Mouse (Mus musculus): Measurements from ENCODE around the gene Slc35e3. TPM values are rescaled to one million over a fixed set of nuclear protein-coding genes. Genes with fewer than 3 reads are reported as not detected.

The Slc35e3 gene
- polyA plus RNA-seq, 1 experiment, result 35.5 TPM

GRCm38 (mm10) chr10:117697561-117698115 lies 48.5 kb downstream of the Slc35e3 start:
- TF ChIP-seq POLR2A (IDR thresholded peaks at IDR 0.05; ENCODE audit: borderline replicate concordance, extremely low read depth, insufficient read depth, insufficient read length, poor library complexity, severe bottlenecking), result no peak
- no peak for DNase-seq (ENCODE audit: low read depth)

GRCm38 (mm10) chr10:117696827-117697560 lies 49.2 kb downstream of the Slc35e3 start:
- no peak for TF ChIP-seq POLR2A (IDR thresholded peaks at IDR 0.05; ENCODE audit: borderline replicate concordance, extremely low read depth, insufficient read depth, insufficient read length, poor library complexity, severe bottlenecking)
- TF ChIP-seq CTCF (IDR thresholded peaks at IDR 0.05; ENCODE audit: borderline replicate concordance, extremely low read depth, insufficient read depth, insufficient read length), result no peak
- DNase-seq (ENCODE audit: low read depth), result no peak

GRCm38 (mm10) chr10:117696021-117696826 lies 49.9 kb downstream of the Slc35e3 start:
- TF ChIP-seq CTCF (IDR thresholded peaks at IDR 0.05; ENCODE audit: borderline replicate concordance, extremely low read depth, insufficient read depth, insufficient read length) (no peak), POLR2A (IDR thresholded peaks at IDR 0.05; ENCODE audit: borderline replicate concordance, extremely low read depth, insufficient read depth, insufficient read length, poor library complexity, severe bottlenecking) (no peak)

GRCm38 (mm10) chr10:117695605-117696004 lies 50.6 kb downstream of the Slc35e3 start:
- TF ChIP-seq POLR2A (IDR thresholded peaks at IDR 0.05; ENCODE audit: borderline replicate concordance, extremely low read depth, insufficient read depth, insufficient read length, poor library complexity, severe bottlenecking) (no peak), CTCF (IDR thresholded peaks at IDR 0.05; ENCODE audit: borderline replicate concordance, extremely low read depth, insufficient read depth, insufficient read length) (no peak)

More at GRCm38 (mm10) chr10:117696021-117696826, 49.9 kb downstream of the Slc35e3 start:
- no peak for DNase-seq (ENCODE audit: low read depth)

GRCm38 (mm10) chr10:117695027-117695426 lies 51.1 kb downstream of the Slc35e3 start:
- DNase-seq (ENCODE audit: low read depth), result no peak
- TF ChIP-seq POLR2A (IDR thresholded peaks at IDR 0.05; ENCODE audit: borderline replicate concordance, extremely low read depth, insufficient read depth, insufficient read length, poor library complexity, severe bottlenecking), result no peak
- no peak for TF ChIP-seq CTCF (IDR thresholded peaks at IDR 0.05; ENCODE audit: borderline replicate concordance, extremely low read depth, insufficient read depth, insufficient read length)

More at GRCm38 (mm10) chr10:117695605-117696004, 50.6 kb downstream of the Slc35e3 start:
- DNase-seq (ENCODE audit: low read depth), result no peak

- no peak for TF ChIP-seq POLR2A (IDR thresholded peaks at IDR 0.05; ENCODE audit: borderline replicate concordance, extremely low read depth, insufficient read depth, insufficient read length, poor library complexity, severe bottlenecking)
- TF ChIP-seq CTCF (IDR thresholded peaks at IDR 0.05; ENCODE audit: borderline replicate concordance, extremely low read depth, insufficient read depth, insufficient read length), result no peak
- DNase-seq (ENCODE audit: low read depth), result no peak
These were observed 51.8 kb downstream of the Slc35e3 start for GRCm38 (mm10) chr10:117694255-117694953.

- no peak for TF ChIP-seq CTCF (IDR thresholded peaks at IDR 0.05; ENCODE audit: borderline replicate concordance, extremely low read depth, insufficient read depth, insufficient read length)
- TF ChIP-seq POLR2A (IDR thresholded peaks at IDR 0.05; ENCODE audit: borderline replicate concordance, extremely low read depth, insufficient read depth, insufficient read length, poor library complexity, severe bottlenecking), result no peak
- no peak for DNase-seq (ENCODE audit: low read depth)
These were observed 53.2 kb downstream of the Slc35e3 start for GRCm38 (mm10) chr10:117692953-117693352.

GRCm38 (mm10) chr10:117692173-117692572 lies 54.0 kb downstream of the Slc35e3 start:
- TF ChIP-seq POLR2A (IDR thresholded peaks at IDR 0.05; ENCODE audit: borderline replicate concordance, extremely low read depth, insufficient read depth, insufficient read length, poor library complexity, severe bottlenecking) (no peak), CTCF (IDR thresholded peaks at IDR 0.05; ENCODE audit: borderline replicate concordance, extremely low read depth, insufficient read depth, insufficient read length) (no peak)
- no peak for DNase-seq (ENCODE audit: low read depth)

- no peak for TF ChIP-seq CTCF (IDR thresholded peaks at IDR 0.05; ENCODE audit: borderline replicate concordance, extremely low read depth, insufficient read depth, insufficient read length)
- TF ChIP-seq POLR2A (IDR thresholded peaks at IDR 0.05; ENCODE audit: borderline replicate concordance, extremely low read depth, insufficient read depth, insufficient read length, poor library complexity, severe bottlenecking), result no peak
- no peak for DNase-seq (ENCODE audit: low read depth)
These were observed 54.7 kb downstream of the Slc35e3 start for GRCm38 (mm10) chr10:117691389-117691968.

GRCm38 (mm10) chr10:117690770-117691296 lies 55.3 kb downstream of the Slc35e3 start:
- no peak for TF ChIP-seq CTCF (IDR thresholded peaks at IDR 0.05; ENCODE audit: borderline replicate concordance, extremely low read depth, insufficient read depth, insufficient read length)
- TF ChIP-seq POLR2A (IDR thresholded peaks at IDR 0.05; ENCODE audit: borderline replicate concordance, extremely low read depth, insufficient read depth, insufficient read length, poor library complexity, severe bottlenecking), result no peak
- no peak for DNase-seq (ENCODE audit: low read depth)

Data from brain, embryonic 14.5 days (tissue).